Mouse (Mus musculus): ENCODE results near the gene Cct7. TPM values are rescaled to one million over a fixed set of nuclear protein-coding genes. Genes with fewer than 3 reads are reported as not detected.
A peak's percentile ranks its signal among the peaks of the same experiment; 100 is the strongest.

Cct7 gene
- total RNA-seq, 2 experiments from 2014 or later, result 200 to 226 TPM

GRCm38 (mm10) chr6:85489717-85490116 lies 38.4 kb downstream of the Cct7 start:
- Histone ChIP-seq H3K27ac (no peak overlapping the region), H3K4me3 (no peak overlapping the region)
- intact Hi-C loops (cut with DNase I), result no loop called here
- no peak for DNase-seq (ENCODE audit: extremely low spot score in 1 of 2, low spot score in 2 of 2)
- no peak for TF ChIP-seq CTCF (IDR thresholded peaks at IDR 0.05)

GRCm38 (mm10) chr6:85490252-85490651 lies 38.9 kb downstream of the Cct7 start:
- Histone ChIP-seq H3K27ac (no peak overlapping the region), H3K4me3 (no peak overlapping the region)
- intact Hi-C loops (cut with DNase I), result no loop called here
- TF ChIP-seq CTCF (IDR thresholded peaks at IDR 0.05), result no peak
- DNase-seq (ENCODE audit: extremely low spot score in 1 of 2, low spot score in 2 of 2), result no peak

- no peak for TF ChIP-seq CTCF (IDR thresholded peaks at IDR 0.05)
Measured at GRCm38 (mm10) chr6:85491606-85492005, 40.3 kb downstream of the Cct7 start.

GRCm38 (mm10) chr6:85496976-85497375 lies 45.7 kb downstream of the Cct7 start:
- DNase-seq (ENCODE audit: extremely low spot score in 1 of 2, low spot score in 2 of 2), result no peak
- intact Hi-C loops (cut with DNase I), result no loop called here
- TF ChIP-seq CTCF (IDR thresholded peaks at IDR 0.05), result no peak
- Histone ChIP-seq H3K27ac (no peak overlapping the region), H3K4me3 (no peak overlapping the region)

More at GRCm38 (mm10) chr6:85491606-85492005, 40.3 kb downstream of the Cct7 start:
- Histone ChIP-seq H3K27ac (no peak overlapping the region), H3K4me3 (no peak overlapping the region)
- no peak for DNase-seq (ENCODE audit: extremely low spot score in 1 of 2, low spot score in 2 of 2)
- intact Hi-C loops (cut with DNase I), result no loop called here

GRCm38 (mm10) chr6:85498147-85498546 lies 46.8 kb downstream of the Cct7 start:
- no peak for TF ChIP-seq CTCF (IDR thresholded peaks at IDR 0.05)
- Histone ChIP-seq H3K27ac (no peak overlapping the region), H3K4me3 (no peak overlapping the region)
- intact Hi-C loops (cut with DNase I), result no loop called here
- DNase-seq (ENCODE audit: extremely low spot score in 1 of 2, low spot score in 2 of 2), result no peak

- H3K27ac ChIP-seq, result no peak overlapping the region
- no peak for DNase-seq (ENCODE audit: extremely low spot score in 1 of 2, low spot score in 2 of 2)
- intact Hi-C loops (cut with DNase I), result no loop called here
- no peak for TF ChIP-seq CTCF (IDR thresholded peaks at IDR 0.05)
- H3K4me3 ChIP-seq, result no peak overlapping the region
Measured at GRCm38 (mm10) chr6:85500416-85500815, 49.1 kb downstream of the Cct7 start.

- TF ChIP-seq CTCF (IDR thresholded peaks at IDR 0.05), result no peak; the same call in 1 of the 2 replicates
- H3K27ac ChIP-seq, result peak overlapping the region; percentile 99
- H3K4me3 ChIP-seq, result peak overlapping the region; percentile 89
- intact Hi-C loops (cut with DNase I), result no loop called here
- no peak for DNase-seq (ENCODE audit: extremely low spot score in 1 of 2, low spot score in 2 of 2)
Measured at GRCm38 (mm10) chr6:85501571-85502102, 50.3 kb downstream of the Cct7 start.

GRCm38 (mm10) chr6:85502103-85502910 lies 51.0 kb downstream of the Cct7 start:
- H3K4me3 ChIP-seq, result peak overlapping the region; percentile 89
- DNase-seq (ENCODE audit: extremely low spot score in 1 of 2, low spot score in 2 of 2), result peak in 1 of 2 experiments; percentile 38
- TF ChIP-seq CTCF (IDR thresholded peaks at IDR 0.05), result no peak
- peak overlapping the region; percentile 99 for H3K27ac ChIP-seq
- intact Hi-C loops (cut with DNase I), result no loop called here

GRCm38 (mm10) chr6:85502911-85503250 lies 51.6 kb downstream of the Cct7 start, which contains the start of gene Fbxo41:
TSS of gene Fbxo41 (minus strand) at chr6:85502994.
- Histone ChIP-seq H3K27ac (peak within 1 kb of the TSS; percentile 99), H3K4me3 (peak within 1 kb of the TSS; percentile 89)
- TF ChIP-seq CTCF (IDR thresholded peaks at IDR 0.05), result no peak
- DNase-seq (ENCODE audit: extremely low spot score in 1 of 2, low spot score in 2 of 2), result peak; percentile 74 to 78
- intact Hi-C loops (cut with DNase I), result no loop called here

- intact Hi-C loops (cut with DNase I), result no loop called here
- TF ChIP-seq CTCF (IDR thresholded peaks at IDR 0.05), result no peak
- Histone ChIP-seq H3K4me3 (no peak overlapping the region), H3K27ac (peak overlapping the region; percentile 63)
- no peak for DNase-seq (ENCODE audit: extremely low spot score in 1 of 2, low spot score in 2 of 2)
Measured at GRCm38 (mm10) chr6:85504908-85505307, 53.6 kb downstream of the Cct7 start.

GRCm38 (mm10) chr6:85508602-85509001 lies 57.3 kb downstream of the Cct7 start:
- DNase-seq (ENCODE audit: extremely low spot score in 1 of 2, low spot score in 2 of 2), result no peak
- intact Hi-C loops (cut with DNase I), result no loop called here
- TF ChIP-seq CTCF (IDR thresholded peaks at IDR 0.05), result no peak
- Histone ChIP-seq H3K4me3 (no peak overlapping the region), H3K27ac (no peak overlapping the region)

- no peak overlapping the region for H3K27ac ChIP-seq
- peak; percentile 74 to 78 for DNase-seq (ENCODE audit: extremely low spot score in 1 of 2, low spot score in 2 of 2)
- intact Hi-C loops (cut with DNase I), result loop anchor here (5.0 to 10.0 kb wide), 3 partner anchors 58 to 394 kb away; partner anchors contain the start of genes Alms1, Cct7, Nat8f4 and Pradc1
- TF ChIP-seq CTCF (IDR thresholded peaks at IDR 0.05), result peak; percentile 73
- no peak overlapping the region for H3K4me3 ChIP-seq
Measured at GRCm38 (mm10) chr6:85510476-85510875, 59.2 kb downstream of the Cct7 start.
